Mouse (Mus musculus) brown adipose tissue, adult 24 weeks (tissue): ENCODE data around the gene Relch. TPM values are rescaled to one million over a fixed set of nuclear protein-coding genes. Genes with fewer than 3 reads are reported as not detected.

Experiments used
- H3K27ac ChIP-seq: fragments of 200-500 bp; replicated peaks from 2 replicates; pipeline ENCODE4 v1.5.1; 2012; ENCODE audit warnings: low read depth, mild to moderate bottlenecking, low read length
- H3K4me1 ChIP-seq: fragments of 200-500 bp; 2 replicates; pipeline ENCODE4 v1.6.1; 2012; ENCODE audit warnings: low read length, mixed read lengths; ENCODE audit not compliant: control insufficient read depth, insufficient read depth, insufficient read length
- H3K4me3 ChIP-seq: fragments of 200-500 bp; 2 replicates; pipeline ENCODE4 v1.5.1; 2012; ENCODE audit warnings: low read depth, mild to moderate bottlenecking, low read length, moderate library complexity; ENCODE audit not compliant: insufficient read depth
- polyA plus RNA-seq: library from polyadenylated mRNA; stranded (reverse); fragments of >200 nt; gene quantifications from 2 replicates; pipeline ENCODE4 v1.2.4, GENCODE M21; 2012; ENCODE audit not compliant: missing spikeins, insufficient read depth, insufficient read length

The Relch gene
- polyA plus RNA-seq, 1 experiment: 7.9 TPM

GRCm38 (mm10) chr1:105800570-105800969 is 136.9 kb downstream of the Relch start:
- Histone ChIP-seq H3K27ac (no peak overlapping the region), H3K4me1 (no peaks in the 10 kb centered on the region), H3K4me3 (no peak overlapping the region)

- Histone ChIP-seq H3K4me1 (no peaks in the 10 kb centered on the region), H3K27ac (no peak overlapping the region; the same call in 1 of the 2 replicates), H3K4me3 (no peak overlapping the region)
These were observed 137.6 kb downstream of the Relch start for GRCm38 (mm10) chr1:105801252-105801651.

GRCm38 (mm10) chr1:105802941-105803340 is 139.3 kb downstream of the Relch start:
- Histone ChIP-seq H3K4me1 (no peaks in the 10 kb centered on the region), H3K4me3 (no peak overlapping the region), H3K27ac (no peak overlapping the region)

- Histone ChIP-seq H3K4me3 (no peak overlapping the region), H3K27ac (no peak overlapping the region), H3K4me1 (no peaks in the 10 kb centered on the region)
These were observed 140.6 kb downstream of the Relch start for GRCm38 (mm10) chr1:105804285-105804684.

Other genes with a start within 250 kb of the Relch start
- gene Pign, start 184 bp upstream of the Relch start, polyA plus RNA-seq: 4.3 and 5.6 TPM in 2 replicates
- 0.67 and 1.1 TPM in 2 replicates for gene Tnfrsf11a, start 116.9 kb downstream of the Relch start, polyA plus RNA-seq